Mouse (Mus musculus) cortical plate, adult 2 months (tissue): ENCODE measurements around the gene Pate4. TPM values are rescaled to one million over a fixed set of nuclear protein-coding genes. Genes with fewer than 3 reads are reported as not detected.
"Not testable (repeated sequence)": the region's sequence is repeated elsewhere in the genome, so short reads cannot be mapped to it uniquely, and the experiment has no call there.

Experiments used
- H3K27ac ChIP-seq: fragments of 200-500 bp; 2 replicates; pipeline ENCODE4 v1.5.1; 2012; ENCODE audit warnings: low read length, control low read depth, inconsistent platforms; ENCODE audit not compliant: insufficient read depth
- H3K4me1 ChIP-seq: fragments of 200-500 bp; 2 replicates; pipeline ENCODE4 v1.6.1; 2011; ENCODE audit warnings: low read length; ENCODE audit not compliant: control insufficient read depth, insufficient read depth
- H3K4me3 ChIP-seq: fragments of 200-500 bp; 2 replicates; pipeline ENCODE4 v1.5.1; 2011; ENCODE audit warnings: mild to moderate bottlenecking, low read length, control low read depth; ENCODE audit not compliant: insufficient read depth
- CTCF ChIP-seq: fragments of 200-500 bp; IDR thresholded peaks from 2 replicates; pipeline ENCODE4 v1.5.1; 2011; ENCODE audit warnings: mild to moderate bottlenecking, control low read depth, low read length; ENCODE audit not compliant: insufficient read depth; ENCODE audit errors: extremely low read depth
- POLR2A ChIP-seq: fragments of 200-500 bp; IDR thresholded peaks from 2 replicates; pipeline ENCODE4 v1.6.1; 2011; ENCODE audit warnings: mild to moderate bottlenecking, low read length, control low read depth; ENCODE audit not compliant: insufficient read depth; ENCODE audit errors: extremely low read depth
- polyA plus RNA-seq: library from polyadenylated mRNA; depleted of rRNA; stranded (reverse); fragments of >200 nt; gene quantifications from 2 replicates; pipeline ENCODE4 v1.2.3, GENCODE M21; 2012; rRNA removed

Pate4 gene
- not detected in 2 replicates for polyA plus RNA-seq

GRCm38 (mm10) chr9:35611841-35612240 is at the start of gene Pate4:
Gene Pate4, minus strand, starts transcription at chr9:35611941.
- Histone ChIP-seq H3K4me3 (no peak within 1 kb of the TSS), H3K4me1 (no peaks in the 10 kb centered on the region), H3K27ac (no peak within 1 kb of the TSS)
- TF ChIP-seq CTCF (no peak), POLR2A (no peak)

GRCm38 (mm10) chr9:35648102-35648501 is 36.4 kb upstream of the Pate4 start, which contains the start of gene Pate3:
Gene Pate3, minus strand, starts transcription at chr9:35648202.
- no peak within 1 kb of the TSS for H3K27ac ChIP-seq
- no peak within 1 kb of the TSS for H3K4me3 ChIP-seq
- no peak for TF ChIP-seq POLR2A
- no peak for TF ChIP-seq CTCF
- H3K4me1 ChIP-seq: no peaks in the 10 kb centered on the region

GRCm38 (mm10) chr9:35632981-35633380 is 21.2 kb upstream of the Pate4 start:
- no peaks in the 10 kb centered on the region for H3K4me1 ChIP-seq
- H3K4me3 ChIP-seq: no peak overlapping the region
- no peak overlapping the region for H3K27ac ChIP-seq
- TF ChIP-seq CTCF (no peak), POLR2A (no peak)

- H3K4me1 ChIP-seq, H3K27ac ChIP-seq, H3K4me3 ChIP-seq: not testable (repeated sequence)
Measured at GRCm38 (mm10) chr9:35616784-35617183, 5.0 kb upstream of the Pate4 start.

- Histone ChIP-seq H3K4me1 (no peaks in the 10 kb centered on the region), H3K4me3 (no peak overlapping the region), H3K27ac (no peak overlapping the region)
- TF ChIP-seq POLR2A (no peak), CTCF (no peak)
Measured at GRCm38 (mm10) chr9:35614005-35614404, 2.3 kb upstream of the Pate4 start.

- no peak overlapping the region for H3K27ac ChIP-seq
- H3K4me3 ChIP-seq: no peak overlapping the region
- no peaks in the 10 kb centered on the region for H3K4me1 ChIP-seq
- no peak for TF ChIP-seq CTCF
- no peak for TF ChIP-seq POLR2A
Measured at GRCm38 (mm10) chr9:35607647-35608405, 3.9 kb downstream of the Pate4 start.

- H3K27ac ChIP-seq: no peak overlapping the region
Measured at GRCm38 (mm10) chr9:35592903-35593302, 18.8 kb downstream of the Pate4 start.

GRCm38 (mm10) chr9:35587674-35588073 is 24.1 kb downstream of the Pate4 start:
- Histone ChIP-seq H3K4me1 (no peaks in the 10 kb centered on the region), H3K27ac (no peak overlapping the region), H3K4me3 (no peak overlapping the region)
- no peak for TF ChIP-seq POLR2A
- TF ChIP-seq CTCF: no peak

More at GRCm38 (mm10) chr9:35592903-35593302, 18.8 kb downstream of the Pate4 start:
- Histone ChIP-seq H3K4me1 (no peaks in the 10 kb centered on the region), H3K4me3 (no peak overlapping the region)
- TF ChIP-seq CTCF (peak; percentile 68), POLR2A (no peak)

- Histone ChIP-seq H3K4me1 (no peaks in the 10 kb centered on the region), H3K27ac (no peak overlapping the region), H3K4me3 (no peak overlapping the region)
- no peak for TF ChIP-seq POLR2A
- no peak for TF ChIP-seq CTCF
Measured at GRCm38 (mm10) chr9:35574416-35574815, 37.3 kb downstream of the Pate4 start.

- Histone ChIP-seq H3K4me3 (peak overlapping the region; percentile 64), H3K4me1 (no peaks in the 10 kb centered on the region), H3K27ac (no peak overlapping the region)
Measured at GRCm38 (mm10) chr9:35570663-35571062, 41.1 kb downstream of the Pate4 start.

More at GRCm38 (mm10) chr9:35570663-35571062, 41.1 kb downstream of the Pate4 start:
- TF ChIP-seq CTCF: no peak
- no peak for TF ChIP-seq POLR2A
